Mouse (Mus musculus): ENCODE measurements at regions not wholly inside any gene's neighbourhood (a gene's known extent, or its start where the extent isn't known, plus 50 kb on each side); places are given as distances from the start of the nearest gene placed in this dataset.

DNA sequence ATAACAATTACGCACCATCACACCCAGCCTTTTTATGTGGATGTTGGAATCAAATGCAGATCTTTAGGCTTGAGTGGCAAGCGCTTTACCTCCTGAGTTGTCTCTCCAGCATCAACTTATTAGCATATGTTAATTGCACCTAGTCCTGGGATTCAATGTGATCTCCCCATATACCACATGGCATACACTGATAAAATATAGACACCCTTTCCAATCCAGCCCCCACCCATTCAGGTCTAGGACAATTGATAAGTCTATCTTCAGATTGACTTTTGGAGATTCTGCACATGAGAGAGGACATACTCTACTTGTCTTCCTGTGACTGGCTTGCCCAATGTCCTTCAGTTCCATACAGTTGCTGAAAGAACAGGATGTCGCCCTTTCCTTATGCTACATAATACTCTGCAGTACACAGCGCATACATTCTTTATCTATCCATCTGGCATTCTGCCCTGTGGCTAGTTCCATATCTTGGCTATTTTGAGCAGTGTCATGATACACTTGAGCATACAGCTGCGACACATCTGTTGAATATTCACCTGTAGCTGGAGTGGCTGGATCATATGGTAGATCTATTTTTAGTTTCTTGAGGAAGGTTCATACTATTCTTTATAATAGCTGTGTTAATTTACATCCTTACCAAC is 120.3 kb downstream of the Gsdmc2 start:
- no peak for TF ChIP-seq TAL1 (IDR thresholded peaks at IDR 0.05; ENCODE audit: low read length)
- TF ChIP-seq POLR2A (IDR thresholded peaks at IDR 0.05; ENCODE audit: control insufficient read depth in 1 of 2, insufficient read depth in 1 of 2, low read depth in 1 of 2, low read length in 2 of 2, poor library complexity in 1 of 2), result no peak
- TF ChIP-seq CTCF (IDR thresholded peaks at IDR 0.05 in 2 of 3, conservative IDR thresholded peaks at IDR 0.05 in 1 of 3; ENCODE audit: control insufficient read depth in 1 of 3, insufficient read depth in 1 of 3, low read depth in 2 of 3, low read length in 3 of 3, poor library complexity in 1 of 3, severe bottlenecking in 1 of 3), result no peak
- no peak for TF ChIP-seq EP300 (IDR thresholded peaks at IDR 0.05; ENCODE audit: low read depth in 1 of 2, low read length in 2 of 2)
- TF ChIP-seq ZMIZ1 (IDR thresholded peaks at IDR 0.05; ENCODE audit: low read depth, low read length), result no peak
- no peak for TF ChIP-seq ETS1 (IDR thresholded peaks at IDR 0.05; ENCODE audit: low read depth, low read length)
- TF ChIP-seq ELF1 (IDR thresholded peaks at IDR 0.05; ENCODE audit: low read depth, low read length), result no peak
- no peak for TF ChIP-seq E2F4 (IDR thresholded peaks at IDR 0.05; ENCODE audit: borderline replicate concordance, low read depth, low read length)
- TF ChIP-seq SIN3A (IDR thresholded peaks at IDR 0.05; ENCODE audit: low read length), result no peak
- no peak for TF ChIP-seq TCF12 (IDR thresholded peaks at IDR 0.05; ENCODE audit: low read depth, low read length)
- TF ChIP-seq MYC (IDR thresholded peaks at IDR 0.05; ENCODE audit: low read depth, low read length), result no peak
